Mouse (Mus musculus) thymus, adult 2 months (tissue): ENCODE results near the gene Vmn1r148. TPM values are rescaled to one million over a fixed set of nuclear protein-coding genes. Genes with fewer than 3 reads are reported as not detected.
"Not testable (repeated sequence)": the region's sequence is repeated elsewhere in the genome, so short reads cannot be mapped to it uniquely, and the experiment has no call there.

Source experiments
- DNase-seq: peaks from one replicate; pipeline ENCODE4 v3.0.0; 2021
- H3K27ac ChIP-seq: fragments of 200-500 bp; 2 replicates; pipeline ENCODE4 v1.5.1; 2012; ENCODE audit warnings: low read length, control low read depth; ENCODE audit not compliant: control insufficient read depth, insufficient read depth
- H3K27me3 ChIP-seq: fragments of 200-500 bp; 2 replicates; pipeline ENCODE4 v1.6.1; 2012; ENCODE audit warnings: mild to moderate bottlenecking, low read length, moderate library complexity, mixed read lengths; ENCODE audit not compliant: control insufficient read depth, insufficient read depth
- H3K36me3 ChIP-seq: fragments of 200-500 bp; 2 replicates; pipeline ENCODE4 v1.6.1; 2012; ENCODE audit warnings: mild to moderate bottlenecking, low read length, moderate library complexity; ENCODE audit not compliant: control insufficient read depth, insufficient read depth
- H3K4me1 ChIP-seq: fragments of 200-500 bp; replicated peaks from 2 replicates; pipeline ENCODE4 v1.6.1; 2012; ENCODE audit warnings: low read length; ENCODE audit not compliant: control insufficient read depth, insufficient read depth
- H3K4me3 ChIP-seq: fragments of 200-500 bp; 2 replicates; pipeline ENCODE4 v1.5.1; 2012; ENCODE audit warnings: mild to moderate bottlenecking, low read length, control low read depth, moderate library complexity; ENCODE audit not compliant: control insufficient read depth, insufficient read depth
- WGBS: fragments of 180-500 bp; shearing (Covaris S2); methylation state at CpG from one replicate; pipeline ENCODE4 v1.1.7; 2018; 5-methylcytosine and 5-hydroxymethylcytosine counted together
- polyA plus RNA-seq: library from polyadenylated mRNA; depleted of rRNA; stranded (reverse); fragments of >200 nt; gene quantifications from 2 replicates; pipeline ENCODE4 v1.2.3, GENCODE M21; 2012; rRNA removed

Gene Vmn1r148
- polyA plus RNA-seq, result not detected in 2 replicates

GRCm38 (mm10) chr7:22413283-22413682, at the start of gene Vmn1r148:
TSS of gene Vmn1r148 (plus strand) at chr7:22413583.
- not testable (repeated sequence) for H3K27ac ChIP-seq, H3K4me3 ChIP-seq, H3K36me3 ChIP-seq, H3K4me1 ChIP-seq, H3K27me3 ChIP-seq, DNase-seq
- WGBS, result no CpG with 5 or more reads among the region's 3 CpGs

- H3K27ac ChIP-seq, H3K27me3 ChIP-seq, DNase-seq, H3K4me3 ChIP-seq, H3K4me1 ChIP-seq, H3K36me3 ChIP-seq: not testable (repeated sequence)
- WGBS, result no CpG with 5 or more reads among the region's 1 CpGs
These were observed 42.4 kb upstream of the Vmn1r148 start, which contains the start of gene Gm8660 for GRCm38 (mm10) chr7:22370939-22371338. TSS of gene Gm8660 (minus strand) at chr7:22371039.

GRCm38 (mm10) chr7:22438129-22438528, 24.7 kb downstream of the Vmn1r148 start, which contains the start of gene Vmn1r149:
TSS of gene Vmn1r149 (minus strand) at chr7:22438229.
- H3K36me3 ChIP-seq, H3K4me1 ChIP-seq, H3K4me3 ChIP-seq, DNase-seq, H3K27me3 ChIP-seq, H3K27ac ChIP-seq: not testable (repeated sequence)
- WGBS, result no CpG with 5 or more reads among the region's 2 CpGs

- not testable (repeated sequence) for DNase-seq, H3K36me3 ChIP-seq, H3K4me1 ChIP-seq, H3K4me3 ChIP-seq, H3K27ac ChIP-seq, H3K27me3 ChIP-seq
- no CpG with 5 or more reads among the region's 5 CpGs for WGBS
These were observed 50.6 kb downstream of the Vmn1r148 start, which contains the start of gene Gm10665 for GRCm38 (mm10) chr7:22463975-22464374. TSS of gene Gm10665 (minus strand) at chr7:22464075.

Other genes with a start within 250 kb of the Vmn1r148 start
- not detected in 2 replicates for gene Vmn1r142, start 249.5 kb upstream of the Vmn1r148 start, polyA plus RNA-seq
- gene Vmn1r143, start 224.2 kb upstream of the Vmn1r148 start, polyA plus RNA-seq, result not detected in 2 replicates
- not detected in 2 replicates for gene Gm8653, start 212.3 kb upstream of the Vmn1r148 start, polyA plus RNA-seq
- gene Gm8453, start 184.1 kb upstream of the Vmn1r148 start, polyA plus RNA-seq, result not detected in 2 replicates
- gene Gm4187, start 83.9 kb upstream of the Vmn1r148 start, polyA plus RNA-seq, result not detected in 2 replicates
- not detected in 2 replicates for gene Gm8660, start 42.5 kb upstream of the Vmn1r148 start, polyA plus RNA-seq
- not detected in 2 replicates for gene Vmn1r149, start 24.6 kb downstream of the Vmn1r148 start, polyA plus RNA-seq
- gene Gm10665, start 50.5 kb downstream of the Vmn1r148 start, polyA plus RNA-seq, result not detected in 2 replicates
- not detected in 2 replicates for gene Vmn1r151, start 86.1 kb downstream of the Vmn1r148 start, polyA plus RNA-seq
- not detected in 2 replicates for gene Vmn1r152, start 109.4 kb downstream of the Vmn1r148 start, polyA plus RNA-seq
- not detected in 2 replicates for gene Gm8677, start 121.3 kb downstream of the Vmn1r148 start, polyA plus RNA-seq
- gene Gm4201, start 151.8 kb downstream of the Vmn1r148 start, polyA plus RNA-seq, result not detected in 2 replicates
- gene Gm4565, start 174.5 kb downstream of the Vmn1r148 start, polyA plus RNA-seq, result not detected in 2 replicates
- gene Vmn1r155, start 244.4 kb downstream of the Vmn1r148 start, polyA plus RNA-seq, result not detected in 2 replicates